ENCODE assay signal across 8 mouse cellular contexts in genomic region chr9:55937224-55937663, GRCm38 (mm10). TPM values are rescaled to one million over a fixed set of nuclear protein-coding genes. Genes with fewer than 3 reads are reported as not detected.
DNase-seq lines count a peak whose midpoint lies in the region; ATAC-seq and TF ChIP-seq lines count a peak whose summit lies in the region.

No protein-coding gene starts in this region.

- TF ChIP-seq RAD21 in MEL (IDR thresholded peaks at IDR 0.05; ENCODE audit: low read depth, low read length), result no peak

- H3K36me3 ChIP-seq in MEL (ENCODE audit: control insufficient read depth in 1 of 2, insufficient read depth in 2 of 2, low read length in 2 of 2), result peaks cover 0 to 18% of the 10 kb centered on the region in 2 experiments; a peak in 2 of 4 replicates
- no peaks in the 10 kb centered on the region for H3K36me3 ChIP-seq in intestine, postnatal 0 days (ENCODE audit: control insufficient read depth, insufficient read depth)
- H3K36me3 ChIP-seq in midbrain, embryonic 13.5 days, result no peaks in the 10 kb centered on the region

- H3K4me2 ChIP-seq in intestine, postnatal 0 days (replicated peaks; ENCODE audit: low read depth), result peak overlapping the region; percentile 83
- H3K4me2 ChIP-seq in midbrain, embryonic 13.5 days (replicated peaks), result peak overlapping the region; percentile 60

- H3K4me1 ChIP-seq in MEL (ENCODE audit: control insufficient read depth in 1 of 2, insufficient read depth in 2 of 2, low read length in 2 of 2), result peaks cover 0 to 7% of the 10 kb centered on the region in 2 experiments; a peak in 1 of 4 replicates
- no peaks in the 10 kb centered on the region; the same call in 1 of the 2 replicates for H3K4me1 ChIP-seq in embryonic fibroblast, embryonic 13.5 days (ENCODE audit: control insufficient read depth, insufficient read depth, low read length)
- H3K4me1 ChIP-seq in intestine, postnatal 0 days (replicated peaks; ENCODE audit: control insufficient read depth, insufficient read depth, low read length), result 0 out of 2 replicates have a peak, but pooled peaks cover 3% of the 10 kb centered on the region
- peaks cover 27% of the 10 kb centered on the region for H3K4me1 ChIP-seq in midbrain, embryonic 13.5 days (replicated peaks)

- no peaks in the 10 kb centered on the region for H3K27me3 ChIP-seq in MEL (ENCODE audit: control insufficient read depth in 1 of 2, insufficient read depth in 2 of 2, low read length in 2 of 2)
- H3K27me3 ChIP-seq in intestine, postnatal 0 days (replicated peaks; ENCODE audit: control insufficient read depth, insufficient read depth, low read length), result no peaks in the 10 kb centered on the region
- H3K27me3 ChIP-seq in midbrain, embryonic 13.5 days, result no peaks in the 10 kb centered on the region

- TF ChIP-seq CTCF in MEL (IDR thresholded peaks at IDR 0.05 in 2 of 3, conservative IDR thresholded peaks at IDR 0.05 in 1 of 3; ENCODE audit: control insufficient read depth in 1 of 3, insufficient read depth in 1 of 3, low read depth in 2 of 3, low read length in 3 of 3, poor library complexity in 1 of 3, severe bottlenecking in 1 of 3), result no peak
- no peak for TF ChIP-seq CTCF in embryonic fibroblast, embryonic 13.5 days (IDR thresholded peaks at IDR 0.05; ENCODE audit: borderline replicate concordance, insufficient read depth, low read length)
- peak; percentile 20; the same call in 1 of the 2 replicates for TF ChIP-seq CTCF in intestine, postnatal 0 days (IDR thresholded peaks at IDR 0.05; ENCODE audit: low read depth)

- no peak for ATAC-seq in intestine, postnatal 0 days
- peak; percentile 28; the same call in 1 of the 2 replicates for ATAC-seq in midbrain, embryonic 13.5 days

- no peak overlapping the region for H3K27ac ChIP-seq in MEL (ENCODE audit: control insufficient read depth, low read depth, low read length)
- no peak overlapping the region for H3K27ac ChIP-seq in embryonic fibroblast, embryonic 13.5 days (ENCODE audit: insufficient read depth, low read length)
- H3K27ac ChIP-seq in intestine, postnatal 0 days (ENCODE audit: low read depth, low read length), result peak overlapping the region; percentile 68
- H3K27ac ChIP-seq in midbrain, embryonic 13.5 days, result peak overlapping the region; percentile 86

- TF ChIP-seq EP300 in MEL (IDR thresholded peaks at IDR 0.05; ENCODE audit: low read depth in 1 of 2, low read length in 2 of 2), result no peak

- 37% methylated on average over 5 of the region's 5 CpGs for WGBS in intestine, postnatal 0 days
- 37% methylated on average over 5 of the region's 5 CpGs for WGBS in midbrain, embryonic 13.5 days

- no peak for TF ChIP-seq POLR2A in MEL (IDR thresholded peaks at IDR 0.05; ENCODE audit: control insufficient read depth in 1 of 2, insufficient read depth in 1 of 2, low read depth in 1 of 2, low read length in 2 of 2, poor library complexity in 1 of 2)
- TF ChIP-seq POLR2A in embryonic fibroblast, embryonic 13.5 days (IDR thresholded peaks at IDR 0.05; ENCODE audit: low read depth, low read length), result no peak

- DNase-seq in kidney, adult 18-20 months, result peak; percentile 16
- no peak for DNase-seq in kidney, adult 9 months
- DNase-seq in MEL (ENCODE audit: low read depth, low spot score), result peak; percentile 40
- DNase-seq in thymus, postnatal 14 days, result peak; percentile 28
- DNase-seq in adrenal gland, postnatal 4 days (ENCODE audit: low spot score in 2 of 2), result no peak

- H3K4me3 ChIP-seq in MEL (ENCODE audit: control insufficient read depth in 1 of 2, insufficient read depth in 1 of 2, low read depth in 2 of 2, low read length in 2 of 2), result peak overlapping the region; percentile 79 to 98
- peak overlapping the region; percentile 72 for H3K4me3 ChIP-seq in embryonic fibroblast, embryonic 13.5 days (ENCODE audit: insufficient read depth, low read length)
- peak overlapping the region; percentile 84 for H3K4me3 ChIP-seq in intestine, postnatal 0 days (ENCODE audit: low read depth, low read length)
- peak overlapping the region; percentile 73 for H3K4me3 ChIP-seq in midbrain, embryonic 13.5 days (replicated peaks)

- no peaks in the 10 kb centered on the region for H3K9me3 ChIP-seq in MEL (replicated peaks; ENCODE audit: insufficient read depth, low read length)
- no peaks in the 10 kb centered on the region for H3K9me3 ChIP-seq in intestine, postnatal 0 days (ENCODE audit: control insufficient read depth)
- no peaks in the 10 kb centered on the region for H3K9me3 ChIP-seq in midbrain, embryonic 13.5 days

- peak overlapping the region; percentile 85 for H3K9ac ChIP-seq in MEL (ENCODE audit: control insufficient read depth, low read depth, low read length, poor library complexity, severe bottlenecking)
- peak overlapping the region; percentile 85 for H3K9ac ChIP-seq in intestine, postnatal 0 days (ENCODE audit: low read depth, low read length)
- peak overlapping the region; percentile 80 for H3K9ac ChIP-seq in midbrain, embryonic 13.5 days (replicated peaks)

- H3K79me2 ChIP-seq in MEL (ENCODE audit: control insufficient read depth, insufficient read depth, low read length, poor library complexity), result peaks cover 3% of the 10 kb centered on the region; the same call in 1 of the 2 replicates

TF ChIP-seq in MEL, 35 proteins besides CTCF, POLR2A, EP300 and RAD21:
- TF ChIP-seq USF1 (IDR thresholded peaks at IDR 0.05; ENCODE audit: low read depth, low read length) (no peak), ZKSCAN1 (IDR thresholded peaks at IDR 0.05; ENCODE audit: low read depth, low read length) (no peak), ZC3H11A (IDR thresholded peaks at IDR 0.05; ENCODE audit: low read depth, low read length) (no peak), ZNF384 (IDR thresholded peaks at IDR 0.05; ENCODE audit: low read depth, low read length) (no peak), MAFK (IDR thresholded peaks at IDR 0.05; ENCODE audit: borderline replicate concordance, low read depth, low read length) (no peak), TBP (IDR thresholded peaks at IDR 0.05; ENCODE audit: low read depth, low read length) (no peak), JUND (IDR thresholded peaks at IDR 0.05; ENCODE audit: low read depth, low read length) (no peak), MYB (IDR thresholded peaks at IDR 0.05; ENCODE audit: low read depth, low read length) (no peak), SIN3A (IDR thresholded peaks at IDR 0.05; ENCODE audit: low read length) (no peak), KAT2A (conservative IDR thresholded peaks at IDR 0.05; ENCODE audit: low read depth, low read length) (no peak), ZMIZ1 (IDR thresholded peaks at IDR 0.05; ENCODE audit: low read depth, low read length) (no peak), NRF1 (IDR thresholded peaks at IDR 0.05; ENCODE audit: insufficient read depth, low read depth, low read length, poor library complexity, severe bottlenecking) (no peak)

RNA-seq across cellular contexts. Expression of gene Scaper, which starts 0.7 kb away (rescaled TPM):
- total RNA-seq in MEL (2012; rRNA removed), result 3.8 and 3.9 TPM in 2 replicates
- 1 to 10 TPM in 1 of 2 experiments, not detected in 1; 4.1 TPM for polyA plus RNA-seq in MEL (2012; ENCODE audit: insufficient read depth in 1 of 2, insufficient read length in 2 of 2, low read depth in 1 of 2, low replicate concordance in 2 of 2, missing spikeins in 1 of 2)
- polyA plus RNA-seq in embryonic fibroblast, embryonic 13.5 days (2011; ENCODE audit: insufficient read length, low read depth, missing spikeins), result 12.4 and 14.1 TPM in 2 replicates
- polyA plus RNA-seq in intestine, postnatal 0 days (2015; fragmentation: Nextera tagmentation; extraction: Ambion mirVana), result 5.2 and 6.3 TPM in 2 replicates
- polyA plus RNA-seq in midbrain, embryonic 13.5 days (2015; fragmentation: Nextera tagmentation; extraction: Ambion mirVana), result 38.6 and 43.3 TPM in 2 replicates
- total RNA-seq in adrenal gland, postnatal 4 days (2021), result 10 to 100 TPM; 17.3 to 18.6 TPM

Comparison
In these comparisons a context has a peak if more than half of its experiments do, and no peak if none do; other contexts are left out.
1. DNase-seq: peak in kidney, adult 18-20 months (single experiment), MEL (single experiment) and thymus, postnatal 14 days (single experiment); none in kidney, adult 9 months (single experiment) and adrenal gland, postnatal 4 days (0 of 2).
2. H3K27ac ChIP-seq: peak in intestine, postnatal 0 days (single experiment) and midbrain, embryonic 13.5 days (single experiment); none in MEL (single experiment) and embryonic fibroblast, embryonic 13.5 days (single experiment).
3. Peak in every context shown above with its lines, with median percentiles within 50 percentile points of each other: H3K4me3 ChIP-seq and H3K9ac ChIP-seq.